Mouse (Mus musculus) hindbrain, postnatal 0 days (tissue): ENCODE measurements at regions not wholly inside any gene's neighbourhood (a gene's known extent, or its start where the extent isn't known, plus 50 kb on each side); places are given as distances from the start of the nearest gene placed in this dataset.

Experiments
- ATAC-seq: fragments of 200-750 bp; cut with Nextera tagmentation; 2 replicates; pipeline ENCODE4 v1.8.0; 2017; ENCODE audit warnings: mild to moderate bottlenecking, moderate TSS enrichment, moderate library complexity
- DNase-seq: peaks from one replicate; pipeline ENCODE4 v3.0.0-alpha.2; 2015; ENCODE audit warnings: low spot score
- H3K27ac ChIP-seq: fragments of 300-500 bp; sonication (generic); 2 replicates; pipeline ENCODE4 v1.5.1; 2014; ENCODE audit warnings: mild to moderate bottlenecking
- H3K27me3 ChIP-seq: fragments of 300-500 bp; sonication (generic); 2 replicates; pipeline ENCODE4 v1.6.1; 2014; ENCODE audit warnings: low read length, mixed read lengths; ENCODE audit not compliant: insufficient read depth
- H3K36me3 ChIP-seq: fragments of 300-500 bp; sonication (generic); 2 replicates; pipeline ENCODE4 v1.6.1; 2014; ENCODE audit warnings: low read length, mixed read lengths; ENCODE audit not compliant: insufficient read depth
- H3K4me1 ChIP-seq: fragments of 300-500 bp; sonication (generic); 2 replicates; pipeline ENCODE4 v1.6.1; 2014; ENCODE audit warnings: antibody characterized with exemption, low read length, mixed read lengths; ENCODE audit not compliant: insufficient read depth
- H3K4me2 ChIP-seq: fragments of 300-500 bp; sonication (generic); 2 replicates; pipeline ENCODE4 v1.6.1; 2014; ENCODE audit warnings: low read depth, mild to moderate bottlenecking, low read length, moderate library complexity, mixed read lengths
- H3K4me3 ChIP-seq: fragments of 300-500 bp; sonication (generic); 2 replicates; pipeline ENCODE4 v1.5.1; 2014; ENCODE audit warnings: low read length
- H3K9ac ChIP-seq: fragments of 300-500 bp; sonication (generic); replicated peaks from 2 replicates; pipeline ENCODE4 v1.6.1; 2014; ENCODE audit warnings: mild to moderate bottlenecking, low read length, moderate library complexity, mixed read lengths
- H3K9me3 ChIP-seq: fragments of 300-500 bp; sonication (generic); 2 replicates; pipeline ENCODE4 v1.6.1; 2016; ENCODE audit warnings: low read length, mixed read lengths
- CTCF ChIP-seq: IDR thresholded peaks from 2 replicates; pipeline ENCODE4 v1.5.1; 2016; ENCODE audit warnings: antibody characterized with exemption, control low read depth, low read depth
- WGBS: fragments of 180-500 bp; shearing (Covaris S2); extraction: QIAGEN DNeasy Blood & Tissue Kit; methylation state at CpG from one replicate; pipeline ENCODE4 v1.1.7; 2014; 5-methylcytosine and 5-hydroxymethylcytosine counted together

DNA sequence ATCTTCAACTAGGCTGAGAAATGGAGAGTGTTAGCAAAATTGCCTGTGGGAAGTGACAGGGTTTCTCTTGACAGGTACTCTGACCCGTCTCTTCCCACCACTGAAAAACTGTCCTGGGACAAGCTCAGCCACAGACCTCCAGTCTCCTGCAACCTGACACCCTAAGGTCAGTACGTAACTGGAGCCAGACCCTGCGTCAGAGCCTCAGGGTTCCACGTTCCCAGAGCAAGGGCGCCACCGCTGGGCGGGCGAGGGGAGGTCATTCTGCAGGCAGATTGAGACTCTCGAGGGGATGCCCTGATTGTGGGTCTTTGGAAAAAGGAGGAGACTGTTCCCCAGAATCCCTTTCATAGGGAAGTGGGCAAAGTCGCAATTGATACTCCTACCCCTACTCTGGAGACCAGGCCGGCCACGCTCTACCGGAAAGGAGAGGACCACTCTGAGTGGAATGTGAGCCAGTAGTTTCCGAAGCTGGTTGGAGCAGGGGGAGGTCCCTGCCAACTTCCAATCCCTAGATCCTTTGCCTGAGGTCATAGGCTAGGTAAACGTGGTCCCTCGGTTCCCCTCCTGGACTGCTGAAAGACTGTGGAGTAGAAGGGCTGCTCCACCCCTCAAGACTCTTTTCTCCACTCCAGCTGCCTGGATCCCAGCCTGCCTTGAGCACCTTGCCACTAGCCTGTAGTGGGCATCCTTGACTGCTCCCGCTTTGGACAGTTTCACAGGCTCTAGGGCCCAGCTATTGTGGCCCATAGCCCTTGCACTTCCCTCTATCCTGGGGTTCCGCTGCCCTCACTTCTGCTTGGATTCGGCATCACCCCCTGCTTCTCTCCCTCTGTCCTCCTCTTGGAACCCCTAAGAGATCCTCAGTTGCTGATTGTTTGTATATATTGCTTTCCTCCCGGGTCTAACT is 61.0 kb upstream of the Lpcat1 start:
- 19% methylated on average over 20 of the region's 20 CpGs for WGBS
- no peak overlapping the region for H3K4me3 ChIP-seq
- ATAC-seq, result peak; percentile 67
- H3K27ac ChIP-seq, result no peak overlapping the region
- no peaks in the 10 kb centered on the region for H3K9me3 ChIP-seq
- H3K4me1 ChIP-seq, result no peaks in the 10 kb centered on the region
- H3K9ac ChIP-seq, result no peak overlapping the region
- no peak overlapping the region for H3K4me2 ChIP-seq
- peak; percentile 51 for DNase-seq
- H3K27me3 ChIP-seq, result no peaks in the 10 kb centered on the region
- H3K36me3 ChIP-seq, result no peaks in the 10 kb centered on the region
- peak; percentile 67 for TF ChIP-seq CTCF

DNA sequence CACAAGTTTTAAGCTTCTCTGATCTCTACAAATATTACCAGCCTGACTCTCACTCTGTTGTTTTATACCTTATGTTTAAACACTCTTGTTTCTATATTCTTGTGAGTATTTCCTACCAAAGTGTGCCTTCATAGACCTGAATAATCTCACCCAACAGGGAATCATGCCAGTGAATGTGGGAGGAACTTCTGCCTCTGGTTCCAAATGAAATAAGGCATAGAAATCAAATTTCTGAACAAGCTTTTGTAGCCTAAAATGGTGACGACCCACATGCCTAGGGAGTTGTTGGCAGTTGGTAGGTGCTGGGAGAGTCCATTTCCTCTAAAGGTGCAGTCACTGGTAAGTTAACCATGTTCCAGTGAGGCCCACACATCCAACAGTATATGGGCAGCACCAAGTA is 66.1 kb upstream of the Lpcat1 start:
- H3K4me1 ChIP-seq, result no peaks in the 10 kb centered on the region
- no peak overlapping the region for H3K27ac ChIP-seq
- DNase-seq (no peak), ATAC-seq (no peak)
- no peak overlapping the region for H3K9ac ChIP-seq
- no peaks in the 10 kb centered on the region for H3K27me3 ChIP-seq
- no peaks in the 10 kb centered on the region for H3K9me3 ChIP-seq
- TF ChIP-seq CTCF, result no peak
- no peaks in the 10 kb centered on the region for H3K36me3 ChIP-seq
- H3K4me3 ChIP-seq, result no peak overlapping the region
- no peak overlapping the region for H3K4me2 ChIP-seq
- WGBS, result 92% methylated on average over 1 of the region's 1 CpGs

DNA sequence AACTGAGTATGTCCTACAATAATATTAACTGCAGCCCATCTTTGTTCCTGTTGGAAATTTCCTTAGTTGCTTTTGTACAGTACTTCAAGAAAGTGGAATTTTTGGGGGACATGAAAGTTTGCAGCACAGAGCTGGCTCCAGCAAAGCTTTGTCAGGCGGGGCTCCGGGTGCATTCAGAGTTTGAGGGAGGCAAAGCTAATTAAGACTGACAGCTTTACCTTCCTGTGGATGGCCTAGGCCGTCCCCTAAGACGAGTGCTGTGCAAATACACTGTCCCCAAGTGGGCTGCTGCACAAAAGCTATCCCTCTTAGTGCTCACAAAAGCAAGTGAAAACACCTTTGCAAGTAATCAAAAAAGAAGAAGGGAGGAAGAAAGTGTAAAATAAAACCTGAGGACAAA is 68.7 kb upstream of the Ndufs6 start:
- Histone ChIP-seq H3K4me3 (no peak overlapping the region), H3K27me3 (no peaks in the 10 kb centered on the region; the same call in 1 of the 2 replicates), H3K9me3 (no peaks in the 10 kb centered on the region), H3K9ac (no peak overlapping the region), H3K4me1 (no peaks in the 10 kb centered on the region), H3K4me2 (no peak overlapping the region), H3K27ac (no peak overlapping the region), H3K36me3 (no peaks in the 10 kb centered on the region)
- DNase-seq (no peak), ATAC-seq (no peak)
- WGBS, result 17% methylated on average over 4 of the region's 4 CpGs
- no peak for TF ChIP-seq CTCF

DNA sequence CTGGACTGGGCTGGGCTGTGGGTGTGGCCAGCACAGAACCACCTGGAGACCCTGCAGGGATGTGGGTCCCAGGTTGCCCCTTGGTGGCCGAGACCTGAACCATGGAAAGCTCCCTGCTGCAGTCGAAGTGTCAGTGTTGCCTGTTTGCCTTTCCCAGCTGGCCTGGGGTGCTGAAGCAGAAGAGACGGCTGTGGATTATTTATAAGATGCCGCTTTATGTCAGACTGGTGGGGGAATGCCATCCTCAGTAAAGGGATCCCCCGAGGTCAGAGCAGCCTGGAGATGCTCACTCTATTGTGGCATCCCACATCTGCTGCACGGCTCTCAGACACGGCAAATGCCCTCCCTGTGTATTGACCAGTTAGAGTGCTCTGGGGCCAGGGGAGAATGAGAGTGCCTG is 67.5 kb upstream of the Ndufs6 start:
- DNase-seq (no peak), ATAC-seq (no peak)
- no peaks in the 10 kb centered on the region for H3K4me1 ChIP-seq
- H3K27me3 ChIP-seq, result no peaks in the 10 kb centered on the region; the same call in 1 of the 2 replicates
- H3K36me3 ChIP-seq, result no peaks in the 10 kb centered on the region
- H3K4me3 ChIP-seq, result no peak overlapping the region
- TF ChIP-seq CTCF, result no peak
- no peaks in the 10 kb centered on the region for H3K9me3 ChIP-seq
- WGBS, result 50% methylated on average over 7 of the region's 7 CpGs
- H3K4me2 ChIP-seq, result no peak overlapping the region
- H3K27ac ChIP-seq, result no peak overlapping the region
- H3K9ac ChIP-seq, result no peak overlapping the region

DNA sequence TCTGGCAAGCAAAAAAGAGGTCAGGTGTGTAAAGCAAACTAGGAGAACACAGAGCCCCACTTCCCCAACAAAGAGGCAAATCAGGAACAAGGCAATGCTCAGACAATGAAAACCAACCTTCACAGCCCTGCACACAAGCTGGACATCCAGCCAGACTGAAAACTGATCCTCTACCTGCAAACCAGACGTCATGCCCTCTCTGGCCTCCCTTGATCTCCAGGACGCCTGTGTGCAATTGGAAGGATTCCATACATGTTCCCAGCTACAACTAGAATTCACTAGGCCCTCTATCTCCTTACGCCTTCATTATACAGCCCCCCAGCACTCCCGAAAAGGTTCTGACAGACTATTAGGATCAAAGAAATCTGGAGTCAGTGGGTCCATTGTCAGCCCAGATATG is 60.7 kb upstream of the Ndufs6 start:
- TF ChIP-seq CTCF, result no peak
- ATAC-seq, result no peak
- no peak for DNase-seq
- H3K4me3 ChIP-seq, result no peak overlapping the region
- no peaks in the 10 kb centered on the region; the same call in 1 of the 2 replicates for H3K27me3 ChIP-seq
- H3K4me1 ChIP-seq, result no peaks in the 10 kb centered on the region
- peaks cover 2% of the 10 kb centered on the region; the same call in 1 of the 2 replicates for H3K9me3 ChIP-seq
- no peak overlapping the region for H3K27ac ChIP-seq
- no peak overlapping the region for H3K9ac ChIP-seq
- H3K36me3 ChIP-seq, result no peaks in the 10 kb centered on the region
- no peak overlapping the region for H3K4me2 ChIP-seq
- 76% methylated on average over 4 of the region's 4 CpGs for WGBS

DNA sequence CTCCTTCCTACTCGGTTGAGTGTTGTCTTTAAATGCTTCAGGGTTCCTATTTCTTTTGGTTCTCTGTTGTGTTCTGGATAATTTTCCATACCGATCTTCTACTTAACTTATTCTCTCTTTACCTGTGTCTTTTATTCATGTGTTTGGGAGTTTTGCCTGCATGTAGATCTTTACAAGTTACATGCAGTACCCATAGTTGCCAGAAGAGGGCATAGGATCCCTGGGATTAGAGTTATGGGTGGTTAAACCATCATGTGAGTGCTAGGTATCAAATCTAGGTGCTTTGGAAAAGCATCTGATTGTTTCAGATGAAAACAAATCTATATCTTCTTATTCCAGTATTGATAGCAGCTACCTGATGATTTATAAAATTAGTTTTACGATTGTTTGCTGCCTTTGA is 55.2 kb upstream of the Ndufs6 start:
- Histone ChIP-seq H3K9ac (no peak overlapping the region), H3K4me3 (no peak overlapping the region), H3K4me2 (no peak overlapping the region), H3K9me3 (peaks cover 2% of the 10 kb centered on the region; the same call in 1 of the 2 replicates), H3K27me3 (no peaks in the 10 kb centered on the region), H3K4me1 (no peaks in the 10 kb centered on the region), H3K27ac (no peak overlapping the region), H3K36me3 (no peaks in the 10 kb centered on the region)
- DNase-seq, result no peak
- peak; percentile 58 for TF ChIP-seq CTCF
- 68% methylated on average over 3 of the region's 3 CpGs for WGBS
- ATAC-seq, result no peak
